Mouse (Mus musculus) kidney, postnatal 25 days (tissue): Measurements from ENCODE around the gene Ncapg2.

ENCODE experiments used
- DNase-seq, 2 experiments: peaks; one replicate each; pipeline ENCODE4 v3.0.0; 2021; ENCODE audit warnings: mixed read lengths in 2 of 2

Gene Ncapg2

GRCm38 (mm10) chr12:116405045-116405835 lies at the start of gene Ncapg2:
Gene Ncapg2 (plus strand): TSS chr12:116405402.
- peak; percentile 99 for DNase-seq

- DNase-seq, result no peak
These were observed 43.1 kb upstream of the Ncapg2 start for GRCm38 (mm10) chr12:116362091-116362490.

- no peak for DNase-seq
These were observed 38.3 kb upstream of the Ncapg2 start for GRCm38 (mm10) chr12:116366900-116367299.

GRCm38 (mm10) chr12:116367346-116367745 lies 37.9 kb upstream of the Ncapg2 start:
- DNase-seq, result no peak

- no peak for DNase-seq
These were observed 36.3 kb upstream of the Ncapg2 start for GRCm38 (mm10) chr12:116368857-116369256.

- no peak for DNase-seq
These were observed 22.1 kb upstream of the Ncapg2 start for GRCm38 (mm10) chr12:116383101-116383500.

- DNase-seq, result no peak
These were observed 21.2 kb upstream of the Ncapg2 start for GRCm38 (mm10) chr12:116383995-116384394.

- DNase-seq, result no peak
These were observed 18.4 kb upstream of the Ncapg2 start for GRCm38 (mm10) chr12:116386802-116387201.

- no peak for DNase-seq
These were observed 15.3 kb upstream of the Ncapg2 start for GRCm38 (mm10) chr12:116389868-116390267.

GRCm38 (mm10) chr12:116394327-116394726 lies 10.9 kb upstream of the Ncapg2 start:
- DNase-seq, result no peak

GRCm38 (mm10) chr12:116395312-116395711 lies 9.9 kb upstream of the Ncapg2 start:
- DNase-seq, result no peak

- DNase-seq, result no peak
These were observed 9.0 kb upstream of the Ncapg2 start for GRCm38 (mm10) chr12:116396072-116396695.

- peak in 1 of 2 experiments; percentile 38 for DNase-seq
These were observed 1.1 kb upstream of the Ncapg2 start for GRCm38 (mm10) chr12:116404012-116404679.

GRCm38 (mm10) chr12:116405836-116406155 lies 594 bp downstream of the Ncapg2 start:
- peak in 1 of 2 experiments; percentile 4 for DNase-seq

GRCm38 (mm10) chr12:116407883-116408282 lies 2.7 kb downstream of the Ncapg2 start:
- DNase-seq, result no peak

- DNase-seq, result no peak
These were observed 9.7 kb downstream of the Ncapg2 start for GRCm38 (mm10) chr12:116414941-116415340.

GRCm38 (mm10) chr12:116416514-116416913 lies 11.3 kb downstream of the Ncapg2 start:
- no peak for DNase-seq

- no peak for DNase-seq
These were observed 16.5 kb downstream of the Ncapg2 start for GRCm38 (mm10) chr12:116421656-116422055.

- no peak for DNase-seq
These were observed 20.2 kb downstream of the Ncapg2 start for GRCm38 (mm10) chr12:116425392-116425791.

GRCm38 (mm10) chr12:116433742-116434141 lies 28.5 kb downstream of the Ncapg2 start:
- DNase-seq, result no peak

- no peak for DNase-seq
These were observed 30.0 kb downstream of the Ncapg2 start for GRCm38 (mm10) chr12:116435232-116435631.

GRCm38 (mm10) chr12:116436125-116436524 lies 30.9 kb downstream of the Ncapg2 start:
- DNase-seq, result no peak

GRCm38 (mm10) chr12:116438591-116438990 lies 33.4 kb downstream of the Ncapg2 start:
- DNase-seq, result peak; percentile 48 to 79

- DNase-seq, result no peak
These were observed 37.0 kb downstream of the Ncapg2 start for GRCm38 (mm10) chr12:116442184-116442583.
